25 mouse cellular contexts compared by ENCODE assay signal in the genomic region with DNA sequence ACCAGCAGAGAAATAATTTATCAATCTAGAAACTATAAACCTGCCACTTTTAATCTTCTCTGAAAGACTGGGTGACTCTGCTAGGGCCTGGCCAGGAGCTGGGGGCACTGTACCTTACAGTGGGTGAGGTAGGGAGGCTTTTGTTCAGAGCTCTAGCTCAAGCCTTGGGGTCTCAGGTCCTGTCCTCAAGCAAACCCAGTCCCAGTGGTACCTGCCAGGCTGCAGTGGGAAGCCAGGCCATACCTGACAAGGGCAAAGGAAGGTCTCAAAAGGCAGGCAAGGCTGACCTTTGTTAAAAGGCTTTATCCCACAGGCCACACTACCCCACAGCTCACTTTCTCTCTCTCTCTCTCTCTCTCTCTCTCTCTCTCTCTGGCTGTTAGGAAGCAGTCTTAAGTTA. TPM values are rescaled to one million over a fixed set of nuclear protein-coding genes. Genes with fewer than 3 reads are reported as not detected.
DNase-seq lines count a peak whose midpoint lies in the region; ATAC-seq and TF ChIP-seq lines count a peak whose summit lies in the region.
"Had no signal": no experiment of that assay in that cellular context is flagged by ENCODE, and none has a peak within 500 bp of the region (broad histone marks: within the 10 kb centered on the region; RNA-seq: fewer than 3 reads in every experiment).

No protein-coding gene starts in this region.

- H3K27me3 ChIP-seq in heart, adult 2 months (ENCODE audit: control insufficient read depth, insufficient read depth, low read length) = no peaks in the 10 kb centered on the region
- no peaks in the 10 kb centered on the region for H3K27me3 ChIP-seq in liver, embryonic 12.5 days (replicated peaks)
- no peaks in the 10 kb centered on the region for H3K27me3 ChIP-seq in liver, postnatal 0 days (ENCODE audit: insufficient read depth, low read length)
- no peaks in the 10 kb centered on the region for H3K27me3 ChIP-seq in liver, embryonic 15.5 days
- H3K27me3 ChIP-seq: embryonic facial prominence, embryonic 13.5 days; embryonic facial prominence, embryonic 15.5 days; forebrain, embryonic 12.5 days had no signal

- peak; percentile 79 for DNase-seq in heart, adult 11 months
- no peak for DNase-seq in heart, adult 2 months
- DNase-seq in liver, postnatal 0 days = no peak
- DNase-seq in liver = no peak
- DNase-seq: adrenal gland, adult 2 months; adrenal gland, postnatal 10 days; adrenal gland, postnatal 25 days; cerebellum, adult 11 months; cerebellum, adult 18-20 months; cerebellum, adult 8-10 months; cerebellum, adult 9-11 months; cerebellum, postnatal 14 days; cerebellum, postnatal 36 days; embryo, embryonic 11 days had no signal

- no peak for ATAC-seq in liver, embryonic 12.5 days
- no peak for ATAC-seq in liver, postnatal 0 days
- ATAC-seq in liver, embryonic 15.5 days (ENCODE audit: insufficient read depth) = no peak
- ATAC-seq: forebrain, embryonic 14.5 days; forebrain, embryonic 16.5 days had no signal

- H3K4me2 ChIP-seq in liver, embryonic 12.5 days = no peak overlapping the region
- H3K4me2 ChIP-seq in liver, postnatal 0 days (ENCODE audit: low read depth, low read length) = no peak overlapping the region
- no peak overlapping the region for H3K4me2 ChIP-seq in liver, embryonic 15.5 days
- H3K4me2 ChIP-seq: embryonic facial prominence, embryonic 13.5 days; embryonic facial prominence, embryonic 15.5 days; forebrain, embryonic 12.5 days had no signal

- H3K36me3 ChIP-seq in heart, adult 2 months (ENCODE audit: control insufficient read depth, insufficient read depth, low read length) = no peaks in the 10 kb centered on the region
- H3K36me3 ChIP-seq in liver, embryonic 12.5 days = no peaks in the 10 kb centered on the region
- no peaks in the 10 kb centered on the region for H3K36me3 ChIP-seq in liver, postnatal 0 days (replicated peaks; ENCODE audit: insufficient read depth, low read length)
- no peaks in the 10 kb centered on the region for H3K36me3 ChIP-seq in liver, embryonic 15.5 days (replicated peaks)
- H3K36me3 ChIP-seq: embryonic facial prominence, embryonic 13.5 days; embryonic facial prominence, embryonic 15.5 days; forebrain, embryonic 10.5 days; forebrain, embryonic 12.5 days had no signal

- H3K9ac ChIP-seq in heart, adult 2 months (ENCODE audit: low read depth, low read length) = no peak overlapping the region
- peak overlapping the region; percentile 31; the same call in 1 of the 2 replicates for H3K9ac ChIP-seq in liver, embryonic 12.5 days
- no peak overlapping the region for H3K9ac ChIP-seq in liver, postnatal 0 days (replicated peaks)
- H3K9ac ChIP-seq in liver, embryonic 15.5 days = no peak overlapping the region
- H3K9ac ChIP-seq: embryonic facial prominence, embryonic 13.5 days; embryonic facial prominence, embryonic 15.5 days; forebrain, embryonic 12.5 days had no signal

- no peak for TF ChIP-seq EP300 in heart, adult 2 months (IDR thresholded peaks at IDR 0.05; ENCODE audit: insufficient read depth, low read depth, low read length)
- no peak for TF ChIP-seq EP300 in liver, postnatal 0 days (IDR thresholded peaks at IDR 0.05; ENCODE audit: low read depth)

- H3K27ac ChIP-seq in heart, adult 2 months = no peak overlapping the region
- H3K27ac ChIP-seq in liver, embryonic 12.5 days = peak overlapping the region; percentile 90
- no peak overlapping the region for H3K27ac ChIP-seq in liver, postnatal 0 days (ENCODE audit: low read depth)
- H3K27ac ChIP-seq in liver, embryonic 15.5 days (replicated peaks) = 0 out of 2 replicates have a peak overlapping the region, but pooled peaks have one; percentile 66
- H3K27ac ChIP-seq: embryonic facial prominence, embryonic 13.5 days; embryonic facial prominence, embryonic 15.5 days; forebrain, embryonic 10.5 days; forebrain, embryonic 12.5 days had no signal

- intact Hi-C loops in heart, adult 2 months (cut with DNase I) = no loop called here

- no peak overlapping the region for H3K4me3 ChIP-seq in heart, adult 2 months
- no peak overlapping the region for H3K4me3 ChIP-seq in liver, embryonic 12.5 days
- no peak overlapping the region for H3K4me3 ChIP-seq in liver, postnatal 0 days (ENCODE audit: low read depth, low read length)
- H3K4me3 ChIP-seq in liver, embryonic 15.5 days (replicated peaks) = no peak overlapping the region
- H3K4me3 ChIP-seq: embryonic facial prominence, embryonic 13.5 days; embryonic facial prominence, embryonic 15.5 days; erythroblast, embryonic 14.5 days; forebrain, embryonic 10.5 days; forebrain, embryonic 12.5 days had no signal

- H3K9me3 ChIP-seq in liver, embryonic 12.5 days (replicated peaks) = no peaks in the 10 kb centered on the region
- H3K9me3 ChIP-seq in liver, postnatal 0 days (ENCODE audit: low read length) = no peaks in the 10 kb centered on the region
- no peaks in the 10 kb centered on the region for H3K9me3 ChIP-seq in liver, embryonic 15.5 days (replicated peaks)
- H3K9me3 ChIP-seq: embryonic facial prominence, embryonic 13.5 days; embryonic facial prominence, embryonic 15.5 days; forebrain, embryonic 10.5 days; forebrain, embryonic 12.5 days had no signal

- H3K79me2 ChIP-seq in heart, adult 2 months (replicated peaks; ENCODE audit: control insufficient read depth, insufficient read depth, low read length) = no peaks in the 10 kb centered on the region

- TF ChIP-seq CTCF in heart, adult 2 months (IDR thresholded peaks at IDR 0.05) = no peak
- TF ChIP-seq CTCF in liver, postnatal 0 days (IDR thresholded peaks at IDR 0.05; ENCODE audit: low read depth) = no peak

- TF ChIP-seq POLR2A in heart, adult 2 months (IDR thresholded peaks at IDR 0.05; ENCODE audit: insufficient read depth, low read depth, low read length) = no peak

- H3K4me1 ChIP-seq in heart, adult 2 months (ENCODE audit: control insufficient read depth, insufficient read depth, low read length) = no peaks in the 10 kb centered on the region
- H3K4me1 ChIP-seq in liver, embryonic 12.5 days = peaks cover 54% of the 10 kb centered on the region
- H3K4me1 ChIP-seq in liver, postnatal 0 days (ENCODE audit: insufficient read depth) = peaks cover 22% of the 10 kb centered on the region
- peaks cover 49% of the 10 kb centered on the region for H3K4me1 ChIP-seq in liver, embryonic 15.5 days (replicated peaks)
- H3K4me1 ChIP-seq: embryonic facial prominence, embryonic 15.5 days had no signal

RNA-seq across cellular contexts. Expression of a gene that starts 12.8 kb away (rescaled TPM):
- total RNA-seq in heart, adult 2 months (2021) = under 1 TPM; 0.10 to 0.11 TPM
- polyA plus RNA-seq in heart, adult 2 months (2012; rRNA removed) = 0.50 and 0.78 TPM in 2 replicates
- polyA plus RNA-seq in liver, embryonic 12.5 days (2016; fragmentation: Nextera tagmentation; extraction: Ambion mirVana) = 0.18 and 0.25 TPM in 2 replicates
- polyA plus RNA-seq in liver, postnatal 0 days (2015; fragmentation: Nextera tagmentation; extraction: Ambion mirVana) = 0.90 and 1.2 TPM in 2 replicates
- 0.46 and 0.59 TPM in 2 replicates for polyA plus RNA-seq in liver, embryonic 15.5 days (2015; fragmentation: Nextera tagmentation; extraction: Ambion mirVana)
- total RNA-seq: MEL had no signal
- polyA plus RNA-seq: C2C12; erythroblast, embryonic 14.5 days had no signal

RNA-seq across cellular contexts. Expression of a gene that starts 31.9 kb away (rescaled TPM):
- total RNA-seq in heart, adult 2 months (2021) = 1 to 10 TPM; 4.5 to 5.5 TPM
- polyA plus RNA-seq in heart, adult 2 months (2012; rRNA removed) = 0.94 and 2.1 TPM in 2 replicates
- 12.6 and 12.8 TPM in 2 replicates for polyA plus RNA-seq in liver, embryonic 12.5 days (2016; fragmentation: Nextera tagmentation; extraction: Ambion mirVana)
- polyA plus RNA-seq in liver, postnatal 0 days (2015; fragmentation: Nextera tagmentation; extraction: Ambion mirVana) = 2.8 and 3.6 TPM in 2 replicates
- 2.0 and 2.1 TPM in 2 replicates for polyA plus RNA-seq in liver, embryonic 15.5 days (2015; fragmentation: Nextera tagmentation; extraction: Ambion mirVana)

Comparison
In these comparisons a context has a peak if more than half of its experiments do, and no peak if none do; other contexts are left out.
1. H3K27ac ChIP-seq: peak in liver, embryonic 12.5 days (single experiment) and liver, embryonic 15.5 days (single experiment); none in heart, adult 2 months (single experiment) and liver, postnatal 0 days (single experiment).